ENCODE assay signal across 13 mouse cellular contexts in the genomic region with DNA sequence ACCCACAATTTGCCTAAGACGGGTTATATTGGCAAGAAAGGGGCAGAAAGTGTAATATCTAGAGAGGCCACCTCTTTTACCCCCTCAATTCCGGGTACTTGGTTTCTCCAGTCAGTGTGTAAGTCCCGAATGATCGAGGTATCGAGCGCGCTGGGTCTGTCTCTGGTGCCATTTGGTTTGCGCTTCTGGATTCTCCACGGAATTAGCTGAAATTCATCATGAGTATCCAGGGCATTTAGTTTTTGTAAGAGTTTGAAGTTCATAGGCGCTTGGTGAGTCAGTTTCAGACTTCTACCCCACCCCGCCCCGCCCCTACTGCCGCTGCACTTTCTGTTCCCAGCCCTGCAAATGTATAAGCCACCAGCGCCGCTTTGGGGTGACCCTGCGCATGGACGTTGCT.
DNase-seq lines count a peak whose midpoint lies in the region; ATAC-seq and TF ChIP-seq lines count a peak whose summit lies in the region.
"Had no signal": no experiment of that assay in that cellular context is flagged by ENCODE, and none has a peak within 500 bp of the region (broad histone marks: within the 10 kb centered on the region; RNA-seq: fewer than 3 reads in every experiment).

No protein-coding gene starts in this region.

- no peaks in the 10 kb centered on the region for H3K36me3 ChIP-seq in forebrain, embryonic 10.5 days (replicated peaks)
- H3K36me3 ChIP-seq in forebrain, embryonic 16.5 days (ENCODE audit: control insufficient read depth, insufficient read depth): no peaks in the 10 kb centered on the region
- no peaks in the 10 kb centered on the region for H3K36me3 ChIP-seq in hindbrain, postnatal 0 days (ENCODE audit: insufficient read depth, low read length)
- H3K36me3 ChIP-seq in hindbrain, embryonic 10.5 days: no peaks in the 10 kb centered on the region
- no peaks in the 10 kb centered on the region for H3K36me3 ChIP-seq in lung, postnatal 0 days (ENCODE audit: insufficient read depth, low read length)
- no peaks in the 10 kb centered on the region for H3K36me3 ChIP-seq in limb, embryonic 12.5 days
- H3K36me3 ChIP-seq: G1E; hindbrain, embryonic 12.5 days; liver, embryonic 15.5 days had no signal

- H3K9ac ChIP-seq in forebrain, embryonic 16.5 days (replicated peaks; ENCODE audit: low read depth, low read length): no peak overlapping the region
- no peak overlapping the region for H3K9ac ChIP-seq in hindbrain, postnatal 0 days (replicated peaks; ENCODE audit: low read length)
- H3K9ac ChIP-seq in lung, postnatal 0 days (replicated peaks; ENCODE audit: low read depth): no peak overlapping the region
- no peak overlapping the region for H3K9ac ChIP-seq in limb, embryonic 12.5 days (replicated peaks)
- H3K9ac ChIP-seq: hindbrain, embryonic 12.5 days; liver, embryonic 15.5 days had no signal

- TF ChIP-seq CTCF in hindbrain, postnatal 0 days (IDR thresholded peaks at IDR 0.05; ENCODE audit: low read depth): peak; percentile 28; the same call in 1 of the 2 replicates
- TF ChIP-seq CTCF in lung, postnatal 0 days (IDR thresholded peaks at IDR 0.05): peak; percentile 44

- DNase-seq in forebrain, embryonic 10.5 days (ENCODE audit: extremely low spot score, low spot score): no peak
- no peak for DNase-seq in hindbrain, postnatal 0 days (ENCODE audit: low spot score)
- no peak for DNase-seq in hindbrain, embryonic 10.5 days (ENCODE audit: low spot score)
- peak; percentile 6 for DNase-seq in lung, postnatal 0 days (ENCODE audit: low spot score)
- no peak for DNase-seq in lung, postnatal 10 days
- DNase-seq in ovary, postnatal 36 days (ENCODE audit: low spot score): no peak
- DNase-seq: B cell, adult 2 months; thymus, postnatal 36 days had no signal

- no peak for ATAC-seq in forebrain, embryonic 16.5 days
- no peak for ATAC-seq in hindbrain, postnatal 0 days
- ATAC-seq in lung, postnatal 0 days: no peak; the same call in 1 of the 2 replicates
- ATAC-seq in limb, embryonic 12.5 days (ENCODE audit: insufficient number of reproducible peaks, insufficient read depth, low FRiP score, low TSS enrichment, low read depth): no peak

- 0 out of 2 replicates have a peak, but pooled peaks cover 3% of the 10 kb centered on the region for H3K27me3 ChIP-seq in forebrain, embryonic 10.5 days (ENCODE audit: poor library complexity, severe bottlenecking)
- no peaks in the 10 kb centered on the region for H3K27me3 ChIP-seq in forebrain, embryonic 16.5 days (replicated peaks; ENCODE audit: control insufficient read depth, insufficient read depth, low read length)
- no peaks in the 10 kb centered on the region for H3K27me3 ChIP-seq in hindbrain, postnatal 0 days (ENCODE audit: insufficient read depth, low read length)
- H3K27me3 ChIP-seq in hindbrain, embryonic 10.5 days (ENCODE audit: insufficient read depth, poor library complexity, severe bottlenecking): no peaks in the 10 kb centered on the region
- no peaks in the 10 kb centered on the region for H3K27me3 ChIP-seq in lung, postnatal 0 days (replicated peaks; ENCODE audit: insufficient read depth, low read length)
- H3K27me3 ChIP-seq in limb, embryonic 12.5 days: no peaks in the 10 kb centered on the region
- H3K27me3 ChIP-seq: hindbrain, embryonic 12.5 days; liver, embryonic 15.5 days had no signal

- TF ChIP-seq EP300 in lung, postnatal 0 days (IDR thresholded peaks at IDR 0.05): no peak

- H3K4me1 ChIP-seq in forebrain, embryonic 10.5 days: peaks cover 3% of the 10 kb centered on the region; the same call in 1 of the 2 replicates
- H3K4me1 ChIP-seq in forebrain, embryonic 16.5 days (replicated peaks; ENCODE audit: control insufficient read depth, insufficient read depth, low read length): no peaks in the 10 kb centered on the region; the same call in 1 of the 2 replicates
- H3K4me1 ChIP-seq in hindbrain, postnatal 0 days (ENCODE audit: insufficient read depth, low read length): no peaks in the 10 kb centered on the region
- H3K4me1 ChIP-seq in hindbrain, embryonic 10.5 days (replicated peaks): no peaks in the 10 kb centered on the region
- H3K4me1 ChIP-seq in lung, postnatal 0 days (ENCODE audit: insufficient read depth, low read depth, low read length): no peaks in the 10 kb centered on the region
- no peaks in the 10 kb centered on the region for H3K4me1 ChIP-seq in limb, embryonic 12.5 days (replicated peaks)
- H3K4me1 ChIP-seq: hindbrain, embryonic 12.5 days; liver, embryonic 15.5 days had no signal

- H3K9me3 ChIP-seq in forebrain, embryonic 10.5 days: 0 out of 2 replicates have a peak, but pooled peaks cover 3% of the 10 kb centered on the region
- H3K9me3 ChIP-seq in forebrain, embryonic 16.5 days (ENCODE audit: control insufficient read depth, low read length): no peaks in the 10 kb centered on the region
- no peaks in the 10 kb centered on the region for H3K9me3 ChIP-seq in hindbrain, postnatal 0 days (ENCODE audit: low read length)
- no peaks in the 10 kb centered on the region for H3K9me3 ChIP-seq in hindbrain, embryonic 10.5 days
- H3K9me3 ChIP-seq in lung, postnatal 0 days (ENCODE audit: low read length): no peaks in the 10 kb centered on the region
- 0 out of 2 replicates have a peak, but pooled peaks cover 3% of the 10 kb centered on the region for H3K9me3 ChIP-seq in limb, embryonic 12.5 days
- H3K9me3 ChIP-seq: hindbrain, embryonic 12.5 days; liver, embryonic 15.5 days had no signal

- no peak overlapping the region for H3K27ac ChIP-seq in forebrain, embryonic 10.5 days
- no peak overlapping the region for H3K27ac ChIP-seq in forebrain, embryonic 16.5 days (ENCODE audit: low read length)
- H3K27ac ChIP-seq in hindbrain, postnatal 0 days: no peak overlapping the region
- no peak overlapping the region for H3K27ac ChIP-seq in hindbrain, embryonic 10.5 days
- H3K27ac ChIP-seq in lung, postnatal 0 days (ENCODE audit: low read length): no peak overlapping the region
- no peak overlapping the region for H3K27ac ChIP-seq in limb, embryonic 12.5 days
- H3K27ac ChIP-seq: hindbrain, embryonic 12.5 days; liver, embryonic 15.5 days had no signal

- 75% methylated on average over 17 of the region's 17 CpGs for WGBS in forebrain, embryonic 10.5 days
- 77% methylated on average over 17 of the region's 17 CpGs for WGBS in forebrain, embryonic 16.5 days
- WGBS in hindbrain, postnatal 0 days: 79% methylated on average over 17 of the region's 17 CpGs
- 74% methylated on average over 17 of the region's 17 CpGs for WGBS in hindbrain, embryonic 10.5 days
- 71% methylated on average over 17 of the region's 17 CpGs for WGBS in lung, postnatal 0 days
- 74% methylated on average over 17 of the region's 17 CpGs for WGBS in limb, embryonic 12.5 days

- H3K4me3 ChIP-seq in forebrain, embryonic 10.5 days: peak overlapping the region; percentile 28; the same call in 1 of the 2 replicates
- H3K4me3 ChIP-seq in forebrain, embryonic 16.5 days (replicated peaks; ENCODE audit: low read length): no peak overlapping the region
- no peak overlapping the region for H3K4me3 ChIP-seq in hindbrain, postnatal 0 days (ENCODE audit: low read length)
- no peak overlapping the region for H3K4me3 ChIP-seq in hindbrain, embryonic 10.5 days
- H3K4me3 ChIP-seq in lung, postnatal 0 days (ENCODE audit: low read depth, low read length): no peak overlapping the region
- no peak overlapping the region for H3K4me3 ChIP-seq in limb, embryonic 12.5 days (replicated peaks)
- H3K4me3 ChIP-seq: hindbrain, embryonic 12.5 days; liver, embryonic 15.5 days had no signal

- H3K4me2 ChIP-seq in forebrain, embryonic 16.5 days (ENCODE audit: low read length): no peak overlapping the region
- no peak overlapping the region for H3K4me2 ChIP-seq in hindbrain, postnatal 0 days (ENCODE audit: low read depth, low read length)
- peak overlapping the region; percentile 30; the same call in 1 of the 2 replicates for H3K4me2 ChIP-seq in lung, postnatal 0 days (replicated peaks; ENCODE audit: low read depth, low read length)
- 0 out of 2 replicates have a peak overlapping the region, but pooled peaks have one; percentile 10 for H3K4me2 ChIP-seq in limb, embryonic 12.5 days
- H3K4me2 ChIP-seq: hindbrain, embryonic 12.5 days; liver, embryonic 15.5 days had no signal

Comparison
In these comparisons a context has a peak if more than half of its experiments do, and no peak if none do; other contexts are left out.
1. H3K4me2 ChIP-seq: peak in lung, postnatal 0 days (single experiment) and limb, embryonic 12.5 days (single experiment); none in forebrain, embryonic 16.5 days (single experiment) and hindbrain, postnatal 0 days (single experiment).